Mouse (Mus musculus) cerebellum, postnatal 14 days (tissue): Measurements from ENCODE around the gene Pla2g12a.

Experiments used
- DNase-seq, 2 experiments: peaks; one replicate each; pipeline ENCODE4 v3.0.0; 2021; ENCODE audit warnings: mixed read lengths in 2 of 2

The Pla2g12a gene

GRCm38 (mm10) chr3:129901271-129901809 lies 22.9 kb downstream of the Pla2g12a start, which contains the start of gene Casp6:
Casp6 (plus strand) TSS chr3:129901425.
- DNase-seq = peak; percentile 51 to 54

GRCm38 (mm10) chr3:129903369-129903768 lies 25.0 kb downstream of the Pla2g12a start:
- DNase-seq = no peak

- no peak for DNase-seq
These were observed 25.5 kb downstream of the Pla2g12a start for GRCm38 (mm10) chr3:129903866-129904265.

GRCm38 (mm10) chr3:129904381-129905132 lies 26.2 kb downstream of the Pla2g12a start:
- DNase-seq = no peak

- no peak for DNase-seq
These were observed 33.6 kb downstream of the Pla2g12a start for GRCm38 (mm10) chr3:129912025-129912424.

- no peak for DNase-seq
These were observed 34.8 kb downstream of the Pla2g12a start for GRCm38 (mm10) chr3:129913241-129913640.

- DNase-seq = no peak
These were observed 39.0 kb downstream of the Pla2g12a start for GRCm38 (mm10) chr3:129917424-129917823.

GRCm38 (mm10) chr3:129918434-129918833 lies 40.0 kb downstream of the Pla2g12a start:
- peak; percentile 67 to 78 for DNase-seq

GRCm38 (mm10) chr3:129923581-129923980 lies 45.2 kb downstream of the Pla2g12a start:
- no peak for DNase-seq

GRCm38 (mm10) chr3:129925861-129926260 lies 47.5 kb downstream of the Pla2g12a start:
- no peak for DNase-seq

- no peak for DNase-seq
These were observed 51.9 kb downstream of the Pla2g12a start for GRCm38 (mm10) chr3:129930213-129930778.

- peak; percentile 3 to 24 for DNase-seq
These were observed 54.0 kb downstream of the Pla2g12a start for GRCm38 (mm10) chr3:129932443-129932842.

- no peak for DNase-seq
These were observed 58.2 kb downstream of the Pla2g12a start for GRCm38 (mm10) chr3:129936561-129936960.

- no peak for DNase-seq
These were observed 59.4 kb downstream of the Pla2g12a start for GRCm38 (mm10) chr3:129937848-129938247.

- DNase-seq = no peak
These were observed 60.7 kb downstream of the Pla2g12a start for GRCm38 (mm10) chr3:129939058-129939457.

- DNase-seq = no peak
These were observed 62.4 kb downstream of the Pla2g12a start for GRCm38 (mm10) chr3:129940780-129941179.

GRCm38 (mm10) chr3:129941291-129941690 lies 62.9 kb downstream of the Pla2g12a start:
- no peak for DNase-seq

- DNase-seq = no peak
These were observed 65.4 kb downstream of the Pla2g12a start for GRCm38 (mm10) chr3:129943813-129944212.
